Mouse (Mus musculus) c-Kit-positive CD71-positive TER-119-negative erythroid progenitor cells, embryonic 14.5 days (primary cell): ENCODE results near the gene Mfn1.
A peak's percentile ranks its signal among the peaks of the same experiment; 100 is the strongest.

Experiments
- DNase-seq: peaks from one replicate; pipeline ENCODE4 v3.0.0-alpha.2; 2013; ENCODE audit warnings: low read depth

Mfn1 gene

GRCm38 (mm10) chr3:32510375-32511190 is 18.7 kb upstream of the Mfn1 start:
- peak; percentile 90 for DNase-seq

DNA sequence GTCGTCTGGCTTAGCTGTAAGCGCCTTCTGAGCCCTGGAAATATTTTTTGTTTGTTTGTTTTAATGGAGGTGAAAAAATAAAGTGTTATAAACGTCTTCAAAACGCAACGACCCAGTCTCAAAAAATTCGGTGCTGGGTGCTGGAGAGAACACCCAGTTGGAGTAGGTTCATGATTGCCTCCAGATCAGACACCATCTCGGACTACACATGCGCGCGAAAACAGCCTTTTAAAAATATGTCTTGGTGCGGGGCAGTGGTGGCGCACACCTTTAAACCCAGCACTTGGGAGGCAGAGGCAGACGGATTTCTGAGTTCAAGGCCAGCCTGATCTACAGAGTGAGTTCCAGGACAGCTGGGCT is 18.1 kb upstream of the Mfn1 start:
- DNase-seq: peak; percentile 42

- peak; percentile 50 for DNase-seq
Observed at GRCm38 (mm10) chr3:32512686-32513284, 16.5 kb upstream of the Mfn1 start.

DNA sequence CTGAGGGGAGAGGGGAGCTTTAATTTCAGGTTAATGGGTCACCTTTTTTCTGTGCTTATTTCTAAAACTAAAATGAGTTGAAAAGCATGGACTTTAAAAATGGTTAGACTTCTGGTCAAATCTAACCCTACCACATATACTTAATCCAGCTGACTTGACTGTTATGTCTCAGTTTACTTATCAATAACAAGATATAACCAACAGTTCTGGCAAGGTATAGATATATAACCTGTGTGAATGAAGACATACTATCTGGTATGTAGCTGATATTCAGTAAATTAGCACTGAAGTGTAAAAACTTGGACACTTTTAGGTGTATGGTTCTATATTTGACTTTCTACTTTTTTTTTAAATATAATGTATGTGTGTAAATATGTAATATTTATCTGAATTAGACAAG is 15.7 kb upstream of the Mfn1 start:
- DNase-seq: peak; percentile 27

GRCm38 (mm10) chr3:32527181-32527580 is 2.1 kb upstream of the Mfn1 start:
- DNase-seq: no peak

GRCm38 (mm10) chr3:32530041-32530440 is 776 bp downstream of the Mfn1 start:
- no peak for DNase-seq

DNA sequence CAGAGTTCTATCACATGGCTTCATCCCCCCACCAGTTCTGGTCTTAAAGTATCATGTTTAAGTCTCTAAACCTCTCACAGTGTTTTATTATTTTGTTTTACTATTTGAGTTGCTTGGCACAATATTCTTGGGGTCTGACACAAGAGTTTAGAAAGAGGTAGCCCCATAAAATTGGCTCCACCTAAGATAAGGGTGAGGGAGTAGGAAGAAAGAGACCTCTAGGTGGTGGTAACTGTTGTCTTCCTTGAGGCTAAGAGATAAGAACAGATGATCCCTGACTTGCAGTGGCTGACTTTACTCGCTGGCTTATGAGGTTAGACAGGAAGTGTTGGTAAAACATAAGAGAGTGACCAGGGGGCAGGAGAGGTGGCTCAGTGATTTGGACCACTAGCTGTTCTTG is 6.4 kb downstream of the Mfn1 start:
- DNase-seq: peak; percentile 23

GRCm38 (mm10) chr3:32537556-32537955 is 8.3 kb downstream of the Mfn1 start:
- no peak for DNase-seq

- DNase-seq: no peak
Observed at GRCm38 (mm10) chr3:32538091-32538490, 8.8 kb downstream of the Mfn1 start.

- DNase-seq: no peak
Observed at GRCm38 (mm10) chr3:32553061-32553460, 23.8 kb downstream of the Mfn1 start.

DNA sequence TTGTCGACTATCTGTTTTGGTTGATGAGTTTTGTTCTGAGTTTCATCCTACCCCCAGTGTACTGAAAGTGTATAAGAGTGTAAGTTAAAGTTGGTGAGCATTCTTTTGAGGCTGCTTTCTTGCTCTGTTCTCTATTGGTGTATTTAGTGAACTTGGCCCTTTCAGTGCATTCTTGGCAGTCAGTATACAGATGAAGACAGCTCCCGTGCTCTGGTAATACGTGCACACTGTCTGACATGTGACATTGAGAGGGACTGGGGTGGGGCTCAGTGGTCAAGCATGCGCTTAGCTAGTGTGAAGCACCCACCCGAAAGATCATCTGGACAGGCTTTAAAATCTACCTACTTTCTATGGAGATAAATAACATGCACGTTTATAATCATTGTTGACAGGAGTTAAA is 34.1 kb downstream of the Mfn1 start:
- DNase-seq: no peak

DNA sequence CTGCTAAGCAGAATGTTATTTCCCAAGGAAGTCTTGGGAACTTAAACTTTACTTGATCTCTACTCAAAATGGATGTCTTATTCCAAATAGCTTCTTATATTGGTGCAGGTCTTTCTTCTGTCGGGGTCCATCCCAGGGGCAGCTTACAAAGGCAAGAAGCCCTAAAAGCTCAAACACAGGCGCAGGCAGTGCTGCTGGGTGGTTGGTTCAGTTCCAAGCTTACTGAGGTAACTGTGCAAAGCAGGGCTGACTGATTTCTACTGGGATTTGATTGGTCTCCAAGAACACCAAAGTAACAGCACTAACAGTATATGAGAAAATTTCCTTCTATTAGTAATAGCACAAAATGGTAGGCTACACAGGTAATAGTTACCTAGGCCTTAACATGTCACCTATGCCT is 43.8 kb downstream of the Mfn1 start:
- DNase-seq: no peak

GRCm38 (mm10) chr3:32573881-32574280 is 44.6 kb downstream of the Mfn1 start:
- DNase-seq: no peak

DNA sequence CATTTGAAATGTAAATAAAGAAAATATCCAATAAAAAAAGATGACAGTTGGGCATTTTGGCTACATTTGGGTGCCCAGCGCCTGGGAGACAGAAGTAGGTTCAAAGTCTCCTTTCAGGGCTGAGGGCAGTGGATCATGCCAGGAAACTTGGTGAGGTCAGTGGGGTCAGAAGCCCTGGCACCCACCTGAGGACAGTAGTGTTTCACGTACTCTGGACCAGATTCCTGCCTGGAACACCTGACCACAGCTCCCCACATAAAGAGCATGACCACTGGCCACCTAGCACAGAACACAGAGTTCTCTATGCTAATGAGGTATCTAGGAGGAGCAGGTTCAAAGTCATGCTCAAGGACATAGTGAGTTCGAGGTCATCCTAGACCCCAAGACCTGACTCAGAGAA is 45.9 kb downstream of the Mfn1 start:
- no peak for DNase-seq

DNA sequence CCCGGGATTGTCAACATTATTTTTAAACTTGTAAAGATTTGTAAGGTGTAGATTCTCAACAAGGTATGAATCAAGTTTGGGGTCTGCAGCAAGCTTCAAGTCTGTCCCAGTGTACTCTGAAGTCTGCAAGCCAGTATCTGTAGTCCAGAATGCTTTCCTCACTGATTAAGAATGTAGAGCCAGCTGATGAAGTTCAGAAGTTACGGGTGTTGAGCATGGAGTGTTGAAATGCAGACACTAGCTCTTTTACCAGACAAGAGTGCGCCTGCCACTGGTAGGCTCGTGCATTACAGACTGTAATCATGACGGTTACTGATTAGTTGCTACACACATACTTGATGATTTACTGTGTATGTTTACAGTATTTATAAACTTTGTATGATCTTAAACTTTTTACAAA is 49.5 kb downstream of the Mfn1 start:
- DNase-seq: no peak

GRCm38 (mm10) chr3:32580738-32581137 is 51.5 kb downstream of the Mfn1 start:
- no peak for DNase-seq

- DNase-seq: no peak
Observed at GRCm38 (mm10) chr3:32581911-32582310, 52.6 kb downstream of the Mfn1 start.

DNA sequence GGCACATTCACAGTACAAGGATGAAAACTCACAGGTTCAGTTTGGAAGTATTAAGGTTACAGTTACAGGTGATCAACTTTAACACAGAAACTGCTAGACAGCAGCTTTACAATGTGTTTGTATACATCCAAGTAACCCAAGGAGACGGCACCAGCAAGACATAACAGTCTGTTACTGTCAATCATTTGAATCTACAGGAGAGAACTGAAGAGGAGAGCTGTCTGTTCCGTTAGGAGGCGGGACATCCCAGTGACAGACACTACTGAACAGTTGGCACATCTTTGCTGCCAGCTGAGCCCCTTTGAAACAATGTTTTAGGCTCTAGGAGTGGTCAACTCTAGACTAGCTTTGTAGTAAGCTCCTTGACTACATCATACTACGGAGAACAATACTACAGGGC is 54.2 kb downstream of the Mfn1 start:
- DNase-seq: no peak

DNA sequence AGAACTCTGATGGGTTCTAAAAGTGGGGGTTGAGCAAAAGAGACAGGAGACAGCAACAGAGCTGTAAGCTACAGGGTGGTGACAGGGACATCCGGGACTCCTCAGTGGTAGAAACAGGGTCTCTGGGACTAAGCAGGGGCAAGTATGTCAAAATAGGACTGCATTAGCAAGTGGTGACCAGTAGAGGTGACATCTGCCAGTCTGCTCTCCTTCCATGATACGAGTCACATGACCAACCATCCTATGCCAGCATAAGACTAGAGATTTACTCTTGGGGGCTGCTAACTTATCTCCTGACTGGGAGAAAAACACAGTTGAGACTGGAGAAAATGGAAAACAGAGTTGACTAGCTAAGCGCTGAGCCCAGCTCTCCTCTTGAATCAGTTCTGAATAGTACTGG is 57.0 kb downstream of the Mfn1 start:
- DNase-seq: no peak

- no peak for DNase-seq
Observed at GRCm38 (mm10) chr3:32595080-32595479, 65.8 kb downstream of the Mfn1 start.

DNA sequence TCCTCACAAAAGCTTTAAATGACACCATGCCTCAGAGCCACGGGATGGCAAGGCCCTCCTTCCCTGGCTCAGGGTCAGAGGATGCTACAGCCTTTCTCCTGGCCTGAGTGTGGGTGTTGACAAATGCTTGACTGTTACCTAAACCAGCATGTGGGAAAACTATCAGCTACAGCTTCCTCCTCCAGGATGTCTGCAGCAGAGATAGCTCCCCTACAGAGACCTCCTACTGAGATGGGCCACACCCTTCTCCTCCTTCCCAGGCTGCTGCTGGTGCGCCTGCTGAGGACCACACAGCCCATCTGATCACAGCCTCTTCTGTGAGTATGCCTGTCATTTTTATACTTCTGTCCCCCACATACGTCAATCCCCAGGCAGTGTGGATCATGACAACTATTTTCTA is 70.1 kb downstream of the Mfn1 start:
- DNase-seq: no peak

DNA sequence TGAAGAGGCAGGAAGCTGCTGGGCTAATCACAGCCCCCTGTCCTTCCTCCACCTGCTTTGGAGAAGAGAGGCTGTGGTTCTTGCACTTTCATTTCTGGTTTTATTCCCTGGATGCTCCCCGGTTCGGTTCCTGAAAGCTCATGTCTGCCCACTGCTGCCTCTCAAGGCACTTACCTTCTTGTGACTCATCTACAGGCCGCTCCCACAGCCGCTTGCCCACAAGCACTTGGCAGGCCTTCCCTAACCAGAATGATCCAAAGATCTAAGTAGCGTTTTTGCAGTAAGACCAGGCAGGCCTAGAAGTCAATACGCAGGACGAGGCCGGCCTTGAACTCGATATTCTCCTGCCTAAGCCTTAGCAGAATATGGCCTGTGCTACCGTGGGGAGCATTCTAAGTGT is 71.8 kb downstream of the Mfn1 start:
- no peak for DNase-seq

GRCm38 (mm10) chr3:32609233-32609632 is 80.0 kb downstream of the Mfn1 start:
- no peak for DNase-seq

DNA sequence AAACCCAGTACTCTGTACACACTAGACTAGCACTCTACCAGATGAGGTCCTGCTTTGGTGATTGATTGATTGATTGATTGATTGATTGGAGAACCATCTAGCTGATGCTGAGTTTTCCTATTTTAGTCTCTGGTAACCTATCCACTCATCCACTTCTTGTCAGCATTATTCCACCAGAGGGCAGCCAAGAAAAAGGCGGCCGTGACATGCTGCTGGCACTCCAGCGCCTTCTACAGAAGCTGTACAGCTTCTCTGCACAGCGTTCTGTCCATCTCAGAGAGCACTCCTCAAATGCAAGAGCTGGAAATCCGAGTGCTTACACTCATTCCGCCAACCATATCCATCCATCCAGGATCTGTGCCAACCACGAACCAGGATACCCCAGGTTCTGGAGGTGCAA is 81.3 kb downstream of the Mfn1 start:
- peak; percentile 27 for DNase-seq
